Mouse (Mus musculus) left cerebral cortex, postnatal 10 days (tissue): ENCODE measurements at regions not wholly inside any gene's neighbourhood (a gene's known extent, or its start where the extent isn't known, plus 50 kb on each side); places are given as distances from the start of the nearest gene placed in this dataset.

Source experiments
- DNase-seq, 2 experiments: peaks; one replicate each; pipeline ENCODE4 v3.0.0; 2021 to 2022; ENCODE audit warnings: low spot score in 2 of 2, mixed read lengths in 1 of 2; ENCODE audit errors: extremely low spot score in 1 of 2
- intact Hi-C: fragments of 180-260 bp; cut with DNase I; formaldehyde crosslinking; loops from one replicate; pipeline ENCODE4 v1.15.1; 2025

GRCm38 (mm10) chr15:86718376-86718775 is 504.1 kb downstream of the Tbc1d22a start:
- intact Hi-C loops = no loop called here
- DNase-seq = no peak

- no peak for DNase-seq
- intact Hi-C loops = no loop called here
Observed at GRCm38 (mm10) chr15:86719088-86719487, 504.8 kb downstream of the Tbc1d22a start.

DNA sequence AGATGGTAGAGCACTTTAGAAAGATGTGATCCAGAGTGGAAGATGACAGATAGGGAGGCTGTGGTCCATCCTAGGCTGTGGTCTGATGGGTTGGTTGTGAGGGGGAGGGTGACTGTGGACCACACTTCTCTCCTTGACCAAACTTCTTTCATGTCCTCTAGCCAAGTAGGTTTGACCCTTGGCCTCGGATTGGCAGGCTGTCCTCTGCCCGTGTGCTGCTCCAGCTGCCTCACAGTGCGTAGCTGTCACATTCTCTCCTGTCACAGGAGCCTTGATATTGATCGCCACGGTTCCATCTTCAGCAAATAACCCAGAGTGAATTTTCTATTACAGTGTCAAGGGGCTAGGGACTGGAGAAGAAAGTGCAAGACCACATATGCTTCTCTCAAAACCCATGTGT is 506.9 kb downstream of the Tbc1d22a start:
- intact Hi-C loops = no loop called here
- DNase-seq = no peak

DNA sequence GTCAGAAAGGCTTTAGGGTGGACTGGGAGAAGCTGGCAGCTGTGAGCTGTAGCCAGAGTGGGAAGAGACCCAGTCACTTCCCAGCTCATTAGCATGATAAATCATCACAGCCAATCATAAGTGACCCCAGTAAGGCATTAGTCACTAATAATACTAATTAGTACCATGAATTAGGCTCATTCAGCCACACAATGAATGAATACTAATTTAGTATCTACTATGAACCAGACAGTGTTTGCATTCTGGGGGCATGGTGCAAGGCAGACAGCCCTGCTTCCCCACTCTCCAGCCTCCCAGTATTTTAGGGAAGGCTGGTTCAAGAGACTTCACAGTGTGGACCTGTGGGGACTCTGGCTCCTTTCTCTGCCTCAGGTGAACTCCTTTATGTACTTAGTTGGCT is 523.7 kb downstream of the Tbc1d22a start:
- DNase-seq = no peak
- intact Hi-C loops = no loop called here

- intact Hi-C loops = no loop called here
- no peak for DNase-seq
Observed at GRCm38 (mm10) chr15:86738356-86738755, 524.1 kb downstream of the Tbc1d22a start.

DNA sequence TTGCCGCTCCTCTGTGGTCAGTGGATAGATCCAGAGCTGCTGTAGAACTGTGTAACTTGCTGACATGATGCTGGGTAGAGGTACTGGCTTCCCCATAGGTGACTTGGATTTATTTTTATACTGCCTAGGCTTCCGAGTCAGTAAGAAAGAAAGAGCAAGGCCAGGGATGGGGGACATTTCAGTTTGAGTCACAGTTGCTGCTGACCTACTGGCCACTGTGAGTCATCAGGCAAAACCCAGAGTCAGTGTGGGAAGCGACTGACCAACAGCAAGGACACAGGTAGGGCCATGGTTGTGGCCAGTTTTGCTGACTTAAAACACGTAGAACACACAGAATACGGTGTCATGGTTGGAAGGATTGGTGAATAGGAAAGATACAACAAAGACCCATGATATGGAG is 524.5 kb downstream of the Tbc1d22a start:
- DNase-seq = no peak
- intact Hi-C loops = no loop called here

GRCm38 (mm10) chr15:86751436-86752136 is 537.3 kb downstream of the Tbc1d22a start:
- DNase-seq = peak in 1 of 2 experiments; percentile 13
- intact Hi-C loops = no loop called here

- DNase-seq = no peak
- intact Hi-C loops = no loop called here
Observed at GRCm38 (mm10) chr15:86763581-86764375, 549.5 kb downstream of the Tbc1d22a start.

DNA sequence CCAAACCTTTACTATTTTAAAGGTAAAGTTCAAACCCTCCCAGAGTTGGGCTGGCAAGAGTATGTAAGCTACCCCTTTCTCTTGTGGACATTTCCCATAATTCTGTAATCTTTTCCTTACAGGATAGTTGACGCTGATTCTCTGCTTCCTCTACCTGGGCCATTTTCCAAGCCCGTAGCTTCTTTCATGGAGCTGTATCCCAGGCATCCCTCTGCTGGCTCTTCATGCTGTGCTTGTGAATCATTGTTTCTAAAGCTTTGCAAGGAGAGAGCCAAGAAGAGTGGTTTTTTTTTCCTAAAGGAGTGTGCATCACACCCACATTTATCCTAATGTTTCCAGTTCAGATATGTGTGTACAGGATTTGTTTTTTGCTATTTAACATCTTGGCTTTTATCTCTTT is 553.4 kb downstream of the Tbc1d22a start:
- intact Hi-C loops = no loop called here
- DNase-seq = no peak

DNA sequence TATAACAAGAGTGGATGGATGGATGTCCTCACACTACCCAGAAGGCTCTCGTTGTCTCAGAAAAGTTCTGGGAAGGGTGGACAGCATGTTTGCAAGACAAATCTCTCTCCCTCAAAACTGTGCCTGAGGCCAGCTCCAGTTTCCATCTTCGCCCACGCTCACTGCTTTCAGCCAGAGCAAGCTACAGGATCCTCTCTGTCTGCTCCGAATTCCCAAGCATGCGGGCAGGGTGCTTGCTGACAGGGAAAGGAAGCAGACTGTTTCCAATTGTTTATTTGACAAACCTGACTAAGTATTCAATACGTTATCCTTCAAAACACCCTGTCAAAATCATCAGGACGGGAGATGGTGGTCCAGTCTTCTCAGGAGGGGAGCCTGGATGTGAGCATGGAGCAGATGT is 558.8 kb downstream of the Tbc1d22a start:
- no peak for DNase-seq
- intact Hi-C loops = no loop called here

- DNase-seq = no peak
- intact Hi-C loops = no loop called here
Observed at GRCm38 (mm10) chr15:86777998-86778397, 563.7 kb downstream of the Tbc1d22a start.

GRCm38 (mm10) chr15:86781160-86781559 is 566.9 kb downstream of the Tbc1d22a start:
- intact Hi-C loops = no loop called here

GRCm38 (mm10) chr15:86794716-86795115 is 580.5 kb downstream of the Tbc1d22a start:
- DNase-seq = no peak
- intact Hi-C loops = no loop called here

More at GRCm38 (mm10) chr15:86781160-86781559, 566.9 kb downstream of the Tbc1d22a start:
- DNase-seq = peak in 1 of 2 experiments; percentile 38

DNA sequence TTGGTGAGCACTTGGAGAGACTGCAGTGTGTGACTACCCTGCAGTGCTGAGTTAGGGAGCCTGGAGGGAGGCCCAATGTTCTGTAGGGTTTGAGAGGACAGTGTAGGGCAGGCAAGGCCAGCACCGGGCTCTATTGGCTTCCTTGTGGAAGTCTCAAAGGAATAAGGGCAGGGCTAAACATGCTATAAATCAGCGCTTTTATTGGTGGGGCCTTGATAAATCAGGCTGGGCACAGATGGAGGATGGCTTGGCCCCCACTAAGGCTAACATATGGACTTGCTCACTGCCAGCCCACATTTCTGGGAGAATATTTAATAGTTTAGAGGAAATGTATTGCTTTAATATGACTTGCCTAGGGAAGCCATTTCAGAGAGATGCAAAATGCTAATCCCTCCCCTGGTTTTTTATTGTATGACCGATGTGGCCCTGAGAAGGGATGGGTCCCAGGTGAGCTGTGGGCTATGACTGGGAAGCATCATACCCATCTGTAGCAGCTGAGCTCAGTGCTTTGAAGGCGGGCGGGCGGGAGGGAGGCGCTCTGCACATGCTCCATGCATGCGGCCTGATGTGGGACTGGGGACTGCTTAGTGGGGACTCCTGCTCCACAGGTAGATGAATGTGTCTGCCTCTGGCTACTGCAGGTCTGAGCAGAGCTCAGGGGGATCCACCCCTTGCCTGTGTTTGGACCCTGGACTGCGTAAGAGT is 584.4 kb downstream of the Tbc1d22a start:
- intact Hi-C loops = no loop called here
- DNase-seq = no peak

- intact Hi-C loops = no loop called here
- DNase-seq = no peak
Observed at GRCm38 (mm10) chr15:86807296-86808080, 593.2 kb downstream of the Tbc1d22a start.

DNA sequence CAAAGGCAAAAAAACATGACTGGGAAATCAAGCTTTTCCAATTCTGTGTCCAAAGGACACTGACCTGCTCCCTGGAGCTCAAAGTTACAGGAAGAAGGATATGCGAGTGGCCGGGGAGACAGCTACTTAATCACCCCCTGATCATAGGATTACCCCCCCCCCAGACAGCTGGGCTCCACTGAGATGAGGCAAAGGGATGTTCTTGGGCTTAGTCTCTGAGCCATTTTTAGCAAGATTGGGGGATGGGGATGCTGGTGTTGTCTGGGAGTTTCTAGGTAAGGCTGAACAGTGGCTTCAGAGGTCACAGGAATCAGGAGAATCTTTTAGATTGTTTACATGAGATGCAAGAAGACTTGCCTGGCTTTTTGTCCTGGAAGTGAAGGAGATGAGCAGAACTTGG is 597.6 kb downstream of the Tbc1d22a start:
- intact Hi-C loops = no loop called here
- DNase-seq = no peak

DNA sequence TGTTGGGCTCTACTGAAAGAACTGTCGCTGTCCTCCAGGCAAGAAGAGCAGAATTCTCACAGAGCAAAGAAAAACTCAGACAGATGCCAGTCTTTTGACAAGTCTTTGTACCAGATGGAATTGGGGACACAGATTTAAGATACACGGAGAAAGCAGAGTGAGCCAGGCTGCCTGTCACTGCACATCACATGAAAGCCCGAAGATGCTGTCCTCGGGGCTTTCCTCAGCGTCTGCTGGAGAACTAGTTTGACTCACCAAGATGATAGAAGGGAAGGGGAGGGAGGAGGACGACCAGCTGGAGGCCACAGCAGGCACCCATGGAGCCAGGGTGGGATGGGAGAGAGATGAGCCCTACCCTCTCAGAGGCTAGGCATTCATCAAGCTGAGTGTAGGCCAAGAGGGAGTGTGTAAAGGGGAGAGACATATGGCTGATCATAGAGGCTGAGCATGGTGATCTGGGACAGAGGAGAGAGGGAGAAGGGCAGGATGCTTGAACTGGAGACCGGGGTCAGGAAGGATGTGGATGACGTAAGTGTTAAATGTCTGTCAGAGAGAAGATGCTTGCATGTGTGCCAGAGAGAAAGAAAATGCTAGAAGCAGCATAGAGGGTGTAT is 600.7 kb downstream of the Tbc1d22a start:
- DNase-seq = peak in 1 of 2 experiments; percentile 14
- intact Hi-C loops = no loop called here

DNA sequence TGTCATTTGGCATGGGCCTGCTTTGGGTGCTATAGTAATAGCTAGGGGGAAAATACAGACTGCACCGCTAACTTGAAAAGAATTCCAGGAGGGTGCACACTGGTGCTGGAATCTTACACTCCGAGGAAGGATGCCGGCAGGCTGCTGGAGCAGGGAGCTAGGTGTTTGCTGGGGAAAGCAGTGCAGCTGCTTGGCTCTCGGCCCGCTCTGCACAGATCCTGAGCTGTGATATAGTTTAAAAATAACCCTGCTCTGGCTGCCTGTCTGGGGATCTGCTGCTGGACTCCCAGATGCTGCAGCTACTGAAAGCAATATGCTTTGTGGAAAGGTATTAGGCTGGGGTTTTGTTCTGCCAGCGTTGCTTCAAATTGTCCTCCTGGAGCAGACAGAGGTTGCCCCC is 621.7 kb downstream of the Tbc1d22a start:
- intact Hi-C loops = no loop called here
- peak; percentile 36 to 45 for DNase-seq
